21 mouse cellular contexts compared by ENCODE assay signal in the genomic region with DNA sequence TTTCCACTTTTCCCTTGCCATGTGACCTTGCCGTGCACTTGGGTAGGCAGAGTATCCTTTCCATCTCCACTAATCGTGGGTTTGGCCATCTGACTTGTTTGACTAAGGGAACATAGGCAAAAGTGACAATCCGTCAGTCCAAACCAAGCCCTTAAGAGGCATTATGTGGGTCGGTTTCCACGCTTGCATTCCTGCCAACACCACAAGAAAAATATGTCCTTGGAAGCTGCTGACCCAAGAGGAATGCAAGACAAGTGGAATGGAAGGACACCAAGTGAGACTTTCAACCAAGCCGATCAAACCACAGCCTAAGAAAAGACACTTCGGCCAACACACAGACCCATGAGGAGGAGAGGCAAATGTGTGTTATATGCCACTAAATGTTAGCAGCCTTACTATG.
"Had no signal": no experiment of that assay in that cellular context is flagged by ENCODE, and none has a peak within 500 bp of the region (broad histone marks: within the 10 kb centered on the region; RNA-seq: fewer than 3 reads in every experiment).

No protein-coding gene starts in this region.

- ATAC-seq: liver, postnatal 0 days; lung, postnatal 0 days; midbrain, embryonic 13.5 days; midbrain, embryonic 15.5 days had no signal

- H3K4me1 ChIP-seq: lung, embryonic 15.5 days; megakaryocyte, embryonic 14.5 days; midbrain, embryonic 13.5 days; midbrain, embryonic 15.5 days; neural tube, embryonic 13.5 days; neural tube, embryonic 15.5 days had no signal

- H3K27me3 ChIP-seq: lung, embryonic 15.5 days; megakaryocyte, embryonic 14.5 days; midbrain, embryonic 13.5 days; midbrain, embryonic 15.5 days; neural tube, embryonic 13.5 days; neural tube, embryonic 15.5 days had no signal

- H3K27ac ChIP-seq: lung, embryonic 15.5 days; macrophage; midbrain, embryonic 13.5 days; midbrain, embryonic 15.5 days; neural tube, embryonic 13.5 days; neural tube, embryonic 15.5 days had no signal

- H3K4me3 ChIP-seq: lung, embryonic 15.5 days; megakaryocyte, embryonic 14.5 days; midbrain, embryonic 13.5 days; midbrain, embryonic 15.5 days; neural tube, embryonic 13.5 days; neural tube, embryonic 15.5 days had no signal

- H3K4me2 ChIP-seq: lung, embryonic 15.5 days; midbrain, embryonic 11.5 days; midbrain, embryonic 13.5 days; midbrain, embryonic 15.5 days; neural tube, embryonic 13.5 days; neural tube, embryonic 15.5 days had no signal

- DNase-seq: liver, postnatal 0 days; lung, adult 2 months; lung, postnatal 14 days; lung, postnatal 36 days; retina, postnatal 1 day; right cerebral cortex, adult 18-20 months; right cerebral cortex, postnatal 25 days; right cerebral cortex, postnatal 4 days; spleen, adult 18-20 months; thymus, adult 18-20 months; thymus, postnatal 14 days; thymus, postnatal 36 days had no signal

- H3K36me3 ChIP-seq: lung, embryonic 15.5 days; midbrain, embryonic 13.5 days; midbrain, embryonic 15.5 days; neural tube, embryonic 13.5 days; neural tube, embryonic 15.5 days had no signal

- H3K9ac ChIP-seq: liver, postnatal 0 days; lung, embryonic 15.5 days; midbrain, embryonic 13.5 days; midbrain, embryonic 15.5 days; neural tube, embryonic 13.5 days; neural tube, embryonic 15.5 days had no signal

- H3K9me3 ChIP-seq: lung, embryonic 15.5 days; midbrain, embryonic 13.5 days; midbrain, embryonic 15.5 days; neural tube, embryonic 13.5 days; neural tube, embryonic 15.5 days had no signal
